Mouse (Mus musculus): ENCODE results near the gene Mmp11. TPM values are rescaled to one million over a fixed set of nuclear protein-coding genes. Genes with fewer than 3 reads are reported as not detected.

The Mmp11 gene
- 3.4 and 7.5 TPM in 2 replicates for polyA plus RNA-seq (2012; rRNA removed)

- Histone ChIP-seq H3K4me3 (ENCODE audit: low read depth, low read length) (peak within 1 kb of the TSS; percentile 77), H3K4me1 (ENCODE audit: control insufficient read depth, insufficient read depth, insufficient read length, low read length) (peaks cover 19% of the 10 kb centered on the region), H3K36me3 (ENCODE audit: control insufficient read depth, insufficient read depth, low read length) (peaks cover 4% of the 10 kb centered on the region), H3K27me3 (ENCODE audit: control insufficient read depth, insufficient read depth, low read length) (peaks cover 12% of the 10 kb centered on the region; the same call in 1 of the 2 replicates), H3K27ac (ENCODE audit: insufficient read depth, low read depth, low read length) (peak within 1 kb of the TSS; percentile 17; the same call in 1 of the 2 replicates)
- TF ChIP-seq POLR2A (IDR thresholded peaks at IDR 0.05; ENCODE audit: low read depth, low read length) (peak; percentile 93), CTCF (IDR thresholded peaks at IDR 0.05; ENCODE audit: extremely low read depth, insufficient read length, insufficient replicate concordance, low read depth, low read length) (no peak)
- WGBS = 3% methylated on average over 51 of the region's 51 CpGs
Observed at GRCm38 (mm10) chr10:75935680-75936541, at the start of gene Mmp11. Mmp11 (minus strand) TSS chr10:75936496.

- 86% methylated on average over 3 of the region's 3 CpGs for WGBS
- TF ChIP-seq CTCF (IDR thresholded peaks at IDR 0.05; ENCODE audit: extremely low read depth, insufficient read length, insufficient replicate concordance, low read depth, low read length) (no peak), POLR2A (IDR thresholded peaks at IDR 0.05; ENCODE audit: low read depth, low read length) (no peak)
Observed at GRCm38 (mm10) chr10:75979432-75979831, 43.1 kb upstream of the Mmp11 start.

GRCm38 (mm10) chr10:75978835-75979157 is 42.5 kb upstream of the Mmp11 start:
- TF ChIP-seq POLR2A (IDR thresholded peaks at IDR 0.05; ENCODE audit: low read depth, low read length) (no peak), CTCF (IDR thresholded peaks at IDR 0.05; ENCODE audit: extremely low read depth, insufficient read length, insufficient replicate concordance, low read depth, low read length) (no peak)
- WGBS = 90% methylated on average over 5 of the region's 5 CpGs
- no peaks in the 10 kb centered on the region for H3K27me3 ChIP-seq (ENCODE audit: control insufficient read depth, insufficient read depth, low read length)
- no peaks in the 10 kb centered on the region for H3K36me3 ChIP-seq (ENCODE audit: control insufficient read depth, insufficient read depth, low read length)
- H3K27ac ChIP-seq (ENCODE audit: insufficient read depth, low read depth, low read length) = peak overlapping the region; percentile 55; the same call in 1 of the 2 replicates
- H3K4me3 ChIP-seq (ENCODE audit: low read depth, low read length) = no peak overlapping the region
- no peaks in the 10 kb centered on the region for H3K4me1 ChIP-seq (ENCODE audit: control insufficient read depth, insufficient read depth, insufficient read length, low read length)

More at GRCm38 (mm10) chr10:75979432-75979831, 43.1 kb upstream of the Mmp11 start:
- Histone ChIP-seq H3K36me3 (ENCODE audit: control insufficient read depth, insufficient read depth, low read length) (no peaks in the 10 kb centered on the region), H3K4me1 (ENCODE audit: control insufficient read depth, insufficient read depth, insufficient read length, low read length) (no peaks in the 10 kb centered on the region), H3K27me3 (ENCODE audit: control insufficient read depth, insufficient read depth, low read length) (no peaks in the 10 kb centered on the region), H3K27ac (ENCODE audit: insufficient read depth, low read depth, low read length) (no peak overlapping the region), H3K4me3 (ENCODE audit: low read depth, low read length) (no peak overlapping the region)

GRCm38 (mm10) chr10:75978119-75978834 is 42.0 kb upstream of the Mmp11 start:
- H3K36me3 ChIP-seq (ENCODE audit: control insufficient read depth, insufficient read depth, low read length) = no peaks in the 10 kb centered on the region
- no peaks in the 10 kb centered on the region for H3K27me3 ChIP-seq (ENCODE audit: control insufficient read depth, insufficient read depth, low read length)
- 45% methylated on average over 10 of the region's 10 CpGs for WGBS

GRCm38 (mm10) chr10:75975216-75975615 is 38.9 kb upstream of the Mmp11 start:
- no peaks in the 10 kb centered on the region for H3K27me3 ChIP-seq (ENCODE audit: control insufficient read depth, insufficient read depth, low read length)
- H3K4me1 ChIP-seq (ENCODE audit: control insufficient read depth, insufficient read depth, insufficient read length, low read length) = no peaks in the 10 kb centered on the region
- H3K36me3 ChIP-seq (ENCODE audit: control insufficient read depth, insufficient read depth, low read length) = no peaks in the 10 kb centered on the region
- no peak overlapping the region for H3K27ac ChIP-seq (ENCODE audit: insufficient read depth, low read depth, low read length)
- no peak overlapping the region for H3K4me3 ChIP-seq (ENCODE audit: low read depth, low read length)
- 64% methylated on average over 5 of the region's 5 CpGs for WGBS
- TF ChIP-seq POLR2A (IDR thresholded peaks at IDR 0.05; ENCODE audit: low read depth, low read length) (no peak), CTCF (IDR thresholded peaks at IDR 0.05; ENCODE audit: extremely low read depth, insufficient read length, insufficient replicate concordance, low read depth, low read length) (peak; percentile 42; the same call in 1 of the 2 replicates)

More at GRCm38 (mm10) chr10:75978119-75978834, 42.0 kb upstream of the Mmp11 start:
- Histone ChIP-seq H3K27ac (ENCODE audit: insufficient read depth, low read depth, low read length) (peak overlapping the region; percentile 55), H3K4me1 (ENCODE audit: control insufficient read depth, insufficient read depth, insufficient read length, low read length) (no peaks in the 10 kb centered on the region), H3K4me3 (ENCODE audit: low read depth, low read length) (no peak overlapping the region)
- no peak for TF ChIP-seq POLR2A (IDR thresholded peaks at IDR 0.05; ENCODE audit: low read depth, low read length)
- TF ChIP-seq CTCF (IDR thresholded peaks at IDR 0.05; ENCODE audit: extremely low read depth, insufficient read length, insufficient replicate concordance, low read depth, low read length) = no peak

GRCm38 (mm10) chr10:75973846-75974245 is 37.5 kb upstream of the Mmp11 start:
- H3K27ac ChIP-seq (ENCODE audit: insufficient read depth, low read depth, low read length) = no peak overlapping the region
- H3K4me1 ChIP-seq (ENCODE audit: control insufficient read depth, insufficient read depth, insufficient read length, low read length) = no peaks in the 10 kb centered on the region
- H3K4me3 ChIP-seq (ENCODE audit: low read depth, low read length) = no peak overlapping the region
- TF ChIP-seq POLR2A (IDR thresholded peaks at IDR 0.05; ENCODE audit: low read depth, low read length) (no peak), CTCF (IDR thresholded peaks at IDR 0.05; ENCODE audit: extremely low read depth, insufficient read length, insufficient replicate concordance, low read depth, low read length) (no peak)
- 87% methylated on average over 10 of the region's 10 CpGs for WGBS
- no peaks in the 10 kb centered on the region for H3K27me3 ChIP-seq (ENCODE audit: control insufficient read depth, insufficient read depth, low read length)
- H3K36me3 ChIP-seq (ENCODE audit: control insufficient read depth, insufficient read depth, low read length) = no peaks in the 10 kb centered on the region

- Histone ChIP-seq H3K36me3 (ENCODE audit: control insufficient read depth, insufficient read depth, low read length) (no peaks in the 10 kb centered on the region), H3K4me3 (ENCODE audit: low read depth, low read length) (peak within 1 kb of the TSS; percentile 55), H3K27me3 (ENCODE audit: control insufficient read depth, insufficient read depth, low read length) (0 out of 2 replicates have a peak, but pooled peaks cover 4% of the 10 kb centered on the region), H3K27ac (ENCODE audit: insufficient read depth, low read depth, low read length) (no peak within 1 kb of the TSS), H3K4me1 (ENCODE audit: control insufficient read depth, insufficient read depth, insufficient read length, low read length) (peaks cover 2% of the 10 kb centered on the region)
- TF ChIP-seq POLR2A (IDR thresholded peaks at IDR 0.05; ENCODE audit: low read depth, low read length) = no peak
- TF ChIP-seq CTCF (IDR thresholded peaks at IDR 0.05; ENCODE audit: extremely low read depth, insufficient read length, insufficient replicate concordance, low read depth, low read length) = no peak
- WGBS = 36% methylated on average over 20 of the region's 20 CpGs
Observed at GRCm38 (mm10) chr10:75954381-75954811, 18.1 kb upstream of the Mmp11 start, which contains the start of gene Gm5134. Gm5134 (plus strand) TSS chr10:75954514.

Data from small intestine, adult 2 months (tissue).